In the genomic region with DNA sequence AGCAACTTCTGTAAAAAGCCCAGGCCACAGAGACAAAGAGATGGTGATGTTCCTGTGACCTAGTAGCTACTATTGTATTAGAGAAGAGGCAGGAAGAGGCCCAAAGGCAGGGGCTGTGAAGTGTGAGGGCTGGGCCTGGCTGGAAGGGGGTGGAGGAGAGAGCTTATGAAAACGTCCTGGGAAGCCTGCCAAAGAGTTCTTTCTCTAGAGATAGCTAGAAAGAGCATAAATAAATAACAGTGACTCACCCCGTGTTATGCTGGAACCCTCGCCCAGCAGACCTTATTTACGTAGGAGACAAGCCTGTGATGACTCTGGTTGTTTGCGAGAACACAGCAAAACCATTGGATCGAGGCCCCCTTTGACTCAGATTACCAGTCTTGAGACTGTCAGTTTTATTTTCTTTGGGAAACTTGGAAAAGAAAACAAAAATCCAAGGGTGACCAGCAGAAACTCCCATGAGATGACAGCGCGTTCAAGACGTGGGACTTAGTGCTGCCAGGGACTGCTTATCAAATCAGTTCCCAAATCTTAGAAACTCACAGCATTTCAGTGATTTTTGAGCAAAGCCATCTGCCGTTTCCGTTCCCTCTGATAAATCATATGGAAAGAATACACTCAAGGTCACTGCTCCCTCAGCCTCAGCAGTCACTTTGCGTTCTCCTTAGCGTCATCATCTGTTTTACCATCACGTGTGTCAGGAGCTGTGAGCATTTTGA, we compare ENCODE assay signal across 8 mouse cellular contexts. TPM values are rescaled to one million over a fixed set of nuclear protein-coding genes. Genes with fewer than 3 reads are reported as not detected.
DNase-seq lines count a peak whose midpoint lies in the region; ATAC-seq and TF ChIP-seq lines count a peak whose summit lies in the region.

No protein-coding gene starts in this region.

- no peak overlapping the region for H3K4me2 ChIP-seq in embryonic facial prominence, embryonic 12.5 days (replicated peaks)
- H3K4me2 ChIP-seq in kidney, postnatal 0 days (ENCODE audit: low read length), result no peak overlapping the region
- H3K4me2 ChIP-seq in liver, embryonic 16.5 days (ENCODE audit: low read depth, low read length), result no peak overlapping the region

- no peak overlapping the region for H3K27ac ChIP-seq in embryonic facial prominence, embryonic 12.5 days
- H3K27ac ChIP-seq in embryonic facial prominence, embryonic 10.5 days (replicated peaks), result no peak overlapping the region
- H3K27ac ChIP-seq in kidney, postnatal 0 days, result peak overlapping the region; percentile 19; the same call in 1 of the 2 replicates
- H3K27ac ChIP-seq in liver, embryonic 16.5 days (ENCODE audit: low read length), result no peak overlapping the region

- no peak for TF ChIP-seq CTCF in kidney, postnatal 0 days (IDR thresholded peaks at IDR 0.05; ENCODE audit: low read depth)

- H3K4me3 ChIP-seq in embryonic facial prominence, embryonic 12.5 days, result no peak overlapping the region
- H3K4me3 ChIP-seq in embryonic facial prominence, embryonic 10.5 days, result no peak overlapping the region
- no peak overlapping the region for H3K4me3 ChIP-seq in kidney, postnatal 0 days (replicated peaks; ENCODE audit: low read depth, low read length)
- H3K4me3 ChIP-seq in liver, embryonic 16.5 days (ENCODE audit: low read depth, low read length), result no peak overlapping the region

- WGBS in embryonic facial prominence, embryonic 12.5 days, result 42% methylated on average over 14 of the region's 14 CpGs
- 58% methylated on average over 14 of the region's 14 CpGs for WGBS in embryonic facial prominence, embryonic 10.5 days
- WGBS in kidney, postnatal 0 days, result 17% methylated on average over 14 of the region's 14 CpGs
- 51% methylated on average over 14 of the region's 14 CpGs for WGBS in liver, embryonic 16.5 days (ENCODE audit: insufficient replicate concordance)

- 0 out of 2 replicates have a peak, but pooled peaks have one; percentile 35 for ATAC-seq in embryonic facial prominence, embryonic 12.5 days (ENCODE audit: insufficient number of reproducible peaks, insufficient read depth, low FRiP score, low TSS enrichment)
- ATAC-seq in kidney, postnatal 0 days (replicated peaks; ENCODE audit: low FRiP score, low read depth), result peak; percentile 91
- peak; percentile 74 for ATAC-seq in liver, embryonic 16.5 days (ENCODE audit: low read depth)
- ATAC-seq in CD4-positive, CD25-positive, alpha-beta regulatory T cell, adult 4 months, result no peak

- peaks cover 6% of the 10 kb centered on the region; the same call in 1 of the 2 replicates for H3K4me1 ChIP-seq in embryonic facial prominence, embryonic 12.5 days
- peaks cover 6% of the 10 kb centered on the region; the same call in 1 of the 2 replicates for H3K4me1 ChIP-seq in embryonic facial prominence, embryonic 10.5 days
- no peaks in the 10 kb centered on the region for H3K4me1 ChIP-seq in kidney, postnatal 0 days (replicated peaks; ENCODE audit: insufficient read depth, low read length)
- H3K4me1 ChIP-seq in liver, embryonic 16.5 days (ENCODE audit: control insufficient read depth, low read depth, low read length), result no peaks in the 10 kb centered on the region

- H3K9ac ChIP-seq in embryonic facial prominence, embryonic 12.5 days, result no peak overlapping the region
- H3K9ac ChIP-seq in kidney, postnatal 0 days (ENCODE audit: low read depth, low read length), result no peak overlapping the region
- H3K9ac ChIP-seq in liver, embryonic 16.5 days (ENCODE audit: low read depth, low read length), result no peak overlapping the region

- no peaks in the 10 kb centered on the region for H3K27me3 ChIP-seq in embryonic facial prominence, embryonic 12.5 days
- no peaks in the 10 kb centered on the region for H3K27me3 ChIP-seq in embryonic facial prominence, embryonic 10.5 days (replicated peaks; ENCODE audit: low read depth, poor library complexity, severe bottlenecking)
- H3K27me3 ChIP-seq in kidney, postnatal 0 days (ENCODE audit: insufficient read depth, low read length), result no peaks in the 10 kb centered on the region
- H3K27me3 ChIP-seq in liver, embryonic 16.5 days (ENCODE audit: control insufficient read depth, insufficient read depth, low read depth, low read length), result no peaks in the 10 kb centered on the region

- no peaks in the 10 kb centered on the region for H3K36me3 ChIP-seq in embryonic facial prominence, embryonic 12.5 days
- H3K36me3 ChIP-seq in embryonic facial prominence, embryonic 10.5 days (replicated peaks), result no peaks in the 10 kb centered on the region
- H3K36me3 ChIP-seq in kidney, postnatal 0 days (ENCODE audit: insufficient read depth, low read length), result no peaks in the 10 kb centered on the region
- no peaks in the 10 kb centered on the region for H3K36me3 ChIP-seq in liver, embryonic 16.5 days (ENCODE audit: control insufficient read depth, insufficient read depth)

- DNase-seq in embryonic facial prominence, embryonic 10.5 days (ENCODE audit: low spot score), result no peak
- DNase-seq in embryo, embryonic 10 days (ENCODE audit: low spot score), result peak; percentile 41
- DNase-seq in heart, adult 8-10 months (ENCODE audit: low spot score), result peak; percentile 91
- peak; percentile 98 for DNase-seq in kidney, postnatal 0 days (ENCODE audit: low spot score)
- DNase-seq in right cerebral cortex, postnatal 14 days, result peak; percentile 19

- H3K9me3 ChIP-seq in embryonic facial prominence, embryonic 12.5 days, result no peaks in the 10 kb centered on the region
- H3K9me3 ChIP-seq in embryonic facial prominence, embryonic 10.5 days, result no peaks in the 10 kb centered on the region
- H3K9me3 ChIP-seq in kidney, postnatal 0 days (replicated peaks; ENCODE audit: low read length), result no peaks in the 10 kb centered on the region
- H3K9me3 ChIP-seq in liver, embryonic 16.5 days (replicated peaks; ENCODE audit: control insufficient read depth, low read length), result no peaks in the 10 kb centered on the region

RNA-seq across cellular contexts. Expression of a gene that starts 46.7 kb away (rescaled TPM):
- 50.2 and 50.9 TPM in 2 replicates for polyA plus RNA-seq in embryonic facial prominence, embryonic 12.5 days (2016; fragmentation: Nextera tagmentation; extraction: Ambion mirVana)
- polyA plus RNA-seq in embryonic facial prominence, embryonic 10.5 days (2016; fragmentation: Nextera tagmentation; extraction: Ambion mirVana), result 21.2 and 23.9 TPM in 2 replicates
- total RNA-seq in heart, adult 8-10 months (2022), result 10 to 100 TPM; 23.1 to 26.8 (median 25.4) TPM
- 75.9 and 82.8 TPM in 2 replicates for polyA plus RNA-seq in kidney, postnatal 0 days (2015; fragmentation: Nextera tagmentation; extraction: Ambion mirVana)
- 8.2 and 9.4 TPM in 2 replicates for polyA plus RNA-seq in liver, embryonic 16.5 days (2015; fragmentation: Nextera tagmentation; extraction: Ambion mirVana)
- polyA plus RNA-seq in CD4-positive, CD25-positive, alpha-beta regulatory T cell, adult 4 months (2017; shearing (Covaris generic)), result not detected
